Mouse (Mus musculus) cortical plate, adult 2 months (tissue): ENCODE results near the gene Adcy9. TPM values are rescaled to one million over a fixed set of nuclear protein-coding genes. Genes with fewer than 3 reads are reported as not detected.
A peak's percentile ranks its signal among the peaks of the same experiment; 100 is the strongest.

Experiments used
- H3K27ac ChIP-seq: fragments of 200-500 bp; 2 replicates; pipeline ENCODE4 v1.5.1; 2012; ENCODE audit warnings: low read length, control low read depth, inconsistent platforms; ENCODE audit not compliant: insufficient read depth
- H3K4me1 ChIP-seq: fragments of 200-500 bp; 2 replicates; pipeline ENCODE4 v1.6.1; 2011; ENCODE audit warnings: low read length; ENCODE audit not compliant: control insufficient read depth, insufficient read depth
- H3K4me3 ChIP-seq: fragments of 200-500 bp; 2 replicates; pipeline ENCODE4 v1.5.1; 2011; ENCODE audit warnings: mild to moderate bottlenecking, low read length, control low read depth; ENCODE audit not compliant: insufficient read depth
- CTCF ChIP-seq: fragments of 200-500 bp; IDR thresholded peaks from 2 replicates; pipeline ENCODE4 v1.5.1; 2011; ENCODE audit warnings: mild to moderate bottlenecking, control low read depth, low read length; ENCODE audit not compliant: insufficient read depth; ENCODE audit errors: extremely low read depth
- POLR2A ChIP-seq: fragments of 200-500 bp; IDR thresholded peaks from 2 replicates; pipeline ENCODE4 v1.6.1; 2011; ENCODE audit warnings: mild to moderate bottlenecking, low read length, control low read depth; ENCODE audit not compliant: insufficient read depth; ENCODE audit errors: extremely low read depth
- polyA plus RNA-seq: library from polyadenylated mRNA; depleted of rRNA; stranded (reverse); fragments of >200 nt; gene quantifications from 2 replicates; pipeline ENCODE4 v1.2.3, GENCODE M21; 2012

Adcy9 gene
- polyA plus RNA-seq, 1 experiment, result 29.7 TPM

DNA sequence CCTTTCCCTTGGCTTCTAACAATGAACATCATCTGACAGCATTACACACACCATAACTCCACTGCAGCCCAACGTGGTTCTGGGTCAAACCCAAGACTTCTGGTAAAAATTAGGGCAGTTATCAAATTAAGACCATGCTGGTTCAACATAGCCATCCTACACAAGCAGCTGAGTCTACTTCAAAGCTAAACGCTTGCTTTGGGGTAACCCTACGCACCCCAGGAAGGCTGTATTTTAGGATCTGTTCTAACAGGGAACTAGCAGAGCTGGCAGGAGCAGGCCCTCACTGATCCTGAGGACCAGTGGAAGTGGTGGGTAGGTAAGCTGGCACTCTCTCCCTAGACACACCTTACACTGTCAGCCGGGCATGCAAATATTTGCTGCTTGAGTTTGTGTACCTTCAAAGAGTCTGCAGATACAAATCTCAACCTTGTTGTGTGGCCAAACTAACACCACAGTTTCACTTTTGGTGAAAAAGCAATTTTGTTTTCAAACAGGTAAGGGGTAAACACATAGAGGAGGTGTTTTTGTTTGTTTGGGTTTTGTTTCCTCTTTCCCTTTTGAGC lies 36.7 kb downstream of the Adcy9 start:
- no peak for TF ChIP-seq POLR2A
- no peak for TF ChIP-seq CTCF
- H3K27ac ChIP-seq, result no peak overlapping the region
- peaks cover 2% of the 10 kb centered on the region; the same call in 1 of the 2 replicates for H3K4me1 ChIP-seq
- no peak overlapping the region for H3K4me3 ChIP-seq

DNA sequence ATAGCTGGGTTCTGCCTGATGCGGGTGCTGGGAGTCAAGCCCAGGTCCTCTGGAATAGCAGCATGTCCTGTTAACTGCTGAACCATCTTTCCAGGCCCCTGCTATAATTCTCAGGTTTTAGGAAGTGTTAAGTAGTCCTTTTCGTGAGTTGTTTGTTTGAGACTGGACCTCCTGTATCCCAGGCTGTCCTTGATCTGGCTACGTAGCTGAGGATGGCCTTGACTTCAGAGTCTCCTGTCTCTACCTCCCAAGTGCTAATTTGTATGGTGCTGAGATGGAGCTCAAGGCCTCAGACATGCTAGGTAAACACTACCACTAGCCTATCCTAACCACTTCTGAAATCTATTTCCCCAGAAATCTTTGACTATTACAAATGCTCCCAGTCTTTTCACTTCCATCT lies 37.9 kb downstream of the Adcy9 start:
- Histone ChIP-seq H3K4me1 (peaks cover 4% of the 10 kb centered on the region; the same call in 1 of the 2 replicates), H3K27ac (no peak overlapping the region), H3K4me3 (no peak overlapping the region)
- no peak for TF ChIP-seq POLR2A
- TF ChIP-seq CTCF, result no peak

- peaks cover 4% of the 10 kb centered on the region; the same call in 1 of the 2 replicates for H3K4me1 ChIP-seq
- H3K4me3 ChIP-seq, result no peak overlapping the region
- no peak for TF ChIP-seq POLR2A
- no peak for TF ChIP-seq CTCF
- H3K27ac ChIP-seq, result no peak overlapping the region
Observed at GRCm38 (mm10) chr16:4381487-4381886, 38.8 kb downstream of the Adcy9 start.

DNA sequence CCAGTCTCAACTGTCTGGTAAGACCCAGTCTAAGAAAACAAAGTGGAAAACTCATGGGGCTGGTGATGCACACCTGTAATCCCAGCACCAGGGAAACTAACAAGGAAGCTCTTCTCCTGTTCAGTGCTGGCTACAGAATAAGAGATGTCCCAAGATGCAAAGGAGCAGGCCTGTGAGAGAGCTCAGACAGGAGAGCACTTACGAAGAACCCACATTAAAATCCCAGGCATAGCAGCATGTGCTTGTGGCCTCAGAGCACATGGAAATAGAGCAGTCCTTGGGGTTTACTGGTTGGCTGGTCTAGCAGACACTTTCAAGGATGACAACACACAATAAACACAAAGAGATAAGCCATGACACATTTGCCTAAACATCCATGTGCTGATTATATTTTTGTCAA lies 41.5 kb downstream of the Adcy9 start:
- no peak overlapping the region for H3K27ac ChIP-seq
- H3K4me3 ChIP-seq, result no peak overlapping the region
- peaks cover 11% of the 10 kb centered on the region; the same call in 1 of the 2 replicates for H3K4me1 ChIP-seq
- TF ChIP-seq POLR2A (no peak), CTCF (no peak)

- H3K4me1 ChIP-seq, result peaks cover 9% of the 10 kb centered on the region; the same call in 1 of the 2 replicates
- H3K27ac ChIP-seq, result no peak overlapping the region
- TF ChIP-seq CTCF (no peak), POLR2A (no peak)
- H3K4me3 ChIP-seq, result no peak overlapping the region
Observed at GRCm38 (mm10) chr16:4377556-4377955, 42.7 kb downstream of the Adcy9 start.

GRCm38 (mm10) chr16:4374780-4375380 lies 45.4 kb downstream of the Adcy9 start:
- Histone ChIP-seq H3K4me3 (no peak overlapping the region), H3K4me1 (peaks cover 15% of the 10 kb centered on the region), H3K27ac (0 out of 2 replicates have a peak overlapping the region, but pooled peaks have one; percentile 24)
- no peak for TF ChIP-seq CTCF
- TF ChIP-seq POLR2A, result no peak

DNA sequence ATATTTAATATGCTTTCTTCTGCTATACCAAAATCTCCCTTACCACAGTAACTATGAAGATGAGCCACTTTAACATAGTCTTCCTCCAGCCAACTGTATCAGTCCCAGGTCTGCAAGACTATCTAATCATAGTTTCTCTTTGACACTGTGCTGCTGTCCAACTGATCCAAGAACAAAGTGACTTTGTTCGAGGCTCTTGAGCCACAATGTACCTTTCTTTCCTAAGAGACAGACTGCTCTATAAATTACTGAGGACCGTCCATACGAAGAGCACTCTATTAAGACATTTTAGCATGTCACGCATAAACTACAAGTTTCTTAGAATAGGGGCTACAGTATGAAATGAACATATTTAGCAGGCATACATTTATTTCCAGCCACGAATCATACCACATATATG lies 46.0 kb downstream of the Adcy9 start:
- TF ChIP-seq CTCF (no peak), POLR2A (no peak)
- no peak overlapping the region for H3K27ac ChIP-seq
- no peak overlapping the region for H3K4me3 ChIP-seq
- peaks cover 15% of the 10 kb centered on the region for H3K4me1 ChIP-seq

GRCm38 (mm10) chr16:4371039-4371438 lies 49.3 kb downstream of the Adcy9 start:
- TF ChIP-seq POLR2A (no peak), CTCF (no peak)
- Histone ChIP-seq H3K27ac (no peak overlapping the region), H3K4me1 (peaks cover 15% of the 10 kb centered on the region), H3K4me3 (no peak overlapping the region)

DNA sequence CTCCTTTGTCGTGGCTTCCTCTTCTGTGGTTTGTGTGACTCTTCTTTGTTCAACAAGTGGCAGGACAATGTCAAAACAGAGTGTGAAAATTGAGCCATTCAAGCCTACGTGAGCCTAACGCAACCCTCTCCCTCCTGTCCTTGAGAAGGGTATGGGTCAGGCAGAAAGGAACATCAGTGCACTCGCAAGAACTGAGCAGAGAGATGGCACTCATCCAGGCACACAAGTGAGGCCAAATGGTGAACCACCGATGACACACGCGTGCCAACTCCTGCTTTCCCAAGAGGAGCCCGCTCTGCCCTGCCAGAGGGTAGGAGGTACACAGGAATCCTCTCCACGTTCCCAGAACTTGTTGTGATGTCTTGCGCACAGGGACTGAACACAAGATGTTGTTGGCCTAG lies 50.2 kb downstream of the Adcy9 start:
- TF ChIP-seq POLR2A, result no peak
- TF ChIP-seq CTCF, result no peak
- Histone ChIP-seq H3K27ac (no peak overlapping the region), H3K4me1 (peaks cover 12% of the 10 kb centered on the region), H3K4me3 (no peak overlapping the region)

- Histone ChIP-seq H3K4me1 (peaks cover 10% of the 10 kb centered on the region), H3K4me3 (no peak overlapping the region), H3K27ac (no peak overlapping the region)
- TF ChIP-seq CTCF (no peak), POLR2A (no peak)
Observed at GRCm38 (mm10) chr16:4367930-4368329, 52.4 kb downstream of the Adcy9 start.
